Mouse (Mus musculus) gastrocnemius, postnatal 25 days (tissue): ENCODE data around the gene Nomo1. TPM values are rescaled to one million over a fixed set of nuclear protein-coding genes. Genes with fewer than 3 reads are reported as not detected.
A peak's percentile ranks its signal among the peaks of the same experiment; 100 is the strongest.

Experiments used
- DNase-seq: peaks from one replicate; pipeline ENCODE4 v3.0.0; 2022
- long read RNA-seq, 2 experiments: library from polyadenylated mRNA; stranded (forward); transcript quantifications; one replicate each; pipeline ENCODE4 v2.0.0; 2021
- total RNA-seq, 2 experiments: library from RNA; stranded (reverse); gene quantifications; 1 replicate in 1 of 2; 2 replicates in 1 of 2; pipeline ENCODE4 v1.2.3; 2021

Gene Nomo1
- total RNA-seq: 10 to 100 TPM; 54.3 to 55.4 TPM
- long read RNA-seq, experiment 1, full-length matches to known transcripts: 4 of 21 reads
- long read RNA-seq, experiment 1, partial matches to known transcripts: 13 of 21 reads
- long read RNA-seq, experiment 1, other reads (novel, unspliced or antisense): 4 of 21 reads
- long read RNA-seq, experiment 2, full-length matches to known transcripts: 3 of 27 reads
- long read RNA-seq, experiment 2, partial matches to known transcripts: 22 of 27 reads
- long read RNA-seq, experiment 2, other reads (novel, unspliced or antisense): 2 of 27 reads

DNA sequence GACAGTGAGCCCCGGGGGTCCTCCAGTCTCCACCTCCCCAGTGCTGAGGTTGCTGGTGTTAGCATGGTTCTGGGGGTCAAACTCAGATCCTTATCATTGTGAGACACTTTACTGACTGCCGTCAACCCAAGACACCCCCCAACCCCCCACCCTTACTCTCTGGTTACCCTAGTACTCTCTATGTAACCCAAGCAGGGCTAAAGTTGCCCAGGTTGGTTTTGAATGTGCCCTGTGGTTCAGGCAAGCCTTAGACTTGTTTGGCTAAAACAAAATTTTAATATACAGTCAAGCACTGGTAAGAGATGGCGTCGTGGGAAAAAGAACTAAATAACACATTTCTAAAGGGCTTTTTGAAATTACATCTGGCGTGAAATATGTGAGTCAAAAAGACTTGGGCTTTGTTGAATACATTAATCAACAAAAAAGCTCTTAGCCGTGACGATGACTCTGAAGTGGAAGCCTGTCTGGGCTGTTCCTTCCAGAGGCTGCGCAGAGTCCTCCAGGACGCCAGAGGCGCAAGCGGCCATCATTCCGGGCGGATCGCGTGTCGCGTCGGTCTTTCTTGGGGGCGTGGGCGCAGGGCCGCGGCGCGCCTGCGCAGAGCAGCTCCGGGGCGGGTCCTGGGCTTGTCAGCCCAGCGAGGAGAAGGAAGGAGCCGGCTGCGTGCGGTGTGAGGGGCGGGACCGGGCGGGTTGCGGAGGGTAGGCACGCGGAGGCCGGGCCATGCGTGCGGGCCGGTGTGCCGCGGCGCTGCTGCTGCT, at the start of gene Nomo1:
Nomo1 (plus strand) TSS at position 590 of the 761 bp plus-strand sequence.
- DNase-seq: peak; percentile 97

DNA sequence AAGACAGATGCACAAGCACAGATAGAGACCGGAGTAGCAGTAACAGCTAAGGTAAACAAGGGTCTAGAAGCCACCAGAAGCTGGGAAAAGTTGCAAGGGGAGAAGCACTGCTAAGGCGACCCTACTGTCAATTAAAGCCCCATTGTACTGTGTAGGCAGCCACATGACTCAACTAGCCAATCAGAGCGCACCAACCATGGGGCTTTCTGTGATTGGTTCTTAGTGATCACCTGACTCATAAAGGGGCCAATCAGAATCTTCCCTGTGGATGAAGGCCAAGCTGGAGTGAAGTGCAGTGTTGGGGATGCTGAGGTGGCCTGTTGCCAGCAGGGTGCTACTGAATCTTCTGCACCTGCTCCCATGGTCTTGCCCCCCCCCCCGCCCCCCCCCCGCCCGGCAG, 46.6 kb upstream of the Nomo1 start:
- no peak for DNase-seq

DNA sequence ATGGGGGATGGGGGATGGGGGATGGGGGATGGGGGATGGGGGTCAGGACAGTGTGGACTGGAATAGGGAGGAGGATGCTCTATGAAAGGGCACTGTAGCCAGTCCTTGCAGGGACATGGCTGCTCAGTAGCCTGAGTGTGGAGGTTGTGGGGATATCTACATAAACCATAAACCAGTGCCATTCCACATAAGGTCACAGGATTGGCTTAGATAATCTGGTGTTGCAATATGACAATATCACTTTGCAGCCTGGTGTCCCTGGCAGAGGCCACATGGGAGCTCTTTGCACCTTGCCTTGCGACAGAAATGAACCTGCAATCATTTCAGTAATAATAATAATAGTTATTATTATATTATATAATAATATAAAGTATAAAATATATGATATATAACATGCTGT, 45.2 kb upstream of the Nomo1 start:
- DNase-seq: no peak

DNA sequence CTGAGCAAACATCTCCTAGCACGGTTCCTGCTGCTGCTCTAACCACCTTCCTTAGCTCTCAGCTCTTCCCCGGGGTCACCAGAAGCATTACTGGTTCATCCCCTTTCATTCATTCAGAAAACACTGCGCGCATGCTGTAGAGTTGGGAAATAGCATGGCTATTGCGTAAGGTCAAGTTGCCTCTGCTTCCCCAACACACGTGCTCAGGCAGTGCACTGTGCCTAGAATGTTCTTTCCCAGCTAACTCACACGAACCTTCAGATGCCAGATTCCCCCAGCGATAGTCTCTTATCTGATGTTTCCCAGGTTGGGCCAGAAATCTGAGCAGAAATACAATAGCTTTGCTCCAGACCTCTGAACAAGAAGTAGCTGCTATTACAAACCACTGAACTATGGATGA, 41.0 kb upstream of the Nomo1 start:
- DNase-seq: no peak

DNA sequence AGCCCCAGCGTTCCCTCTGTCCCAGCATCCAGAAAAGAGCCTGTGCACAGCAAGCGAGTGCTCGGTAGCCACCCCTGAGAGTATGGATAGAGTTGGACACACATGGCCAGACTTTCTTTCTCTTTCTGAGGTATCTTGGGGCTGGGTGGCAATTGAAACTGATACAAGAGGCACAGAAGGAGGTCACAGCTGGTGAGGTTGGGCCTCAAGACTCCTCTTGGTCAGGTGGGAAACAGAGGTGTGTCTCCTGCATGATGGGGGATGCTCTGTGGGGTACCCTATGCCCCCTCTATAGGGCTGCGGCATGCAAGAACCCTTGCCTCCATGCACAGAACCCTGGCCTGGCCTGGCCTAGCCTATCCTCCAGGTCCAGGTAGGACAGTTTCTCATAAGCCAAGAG, 32.9 kb upstream of the Nomo1 start:
- DNase-seq: no peak

DNA sequence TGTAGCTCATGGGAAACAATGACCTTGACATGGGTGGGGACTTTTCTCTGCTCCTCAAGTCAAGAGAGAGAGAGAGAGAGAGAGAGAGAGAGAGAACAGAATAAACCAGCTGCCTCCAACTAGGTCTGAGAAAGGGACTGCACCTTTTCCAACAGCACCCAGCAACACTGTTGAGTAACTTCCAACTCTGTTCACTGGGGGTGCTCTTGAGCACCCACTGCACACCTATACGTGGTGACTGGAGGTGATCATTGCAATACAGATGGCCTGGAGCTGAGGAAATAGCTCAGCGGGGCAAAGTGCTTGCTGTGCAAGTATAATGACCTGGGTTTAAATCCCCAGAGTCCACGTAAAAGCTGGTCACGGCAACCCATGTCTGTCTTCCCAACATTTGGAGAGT, 30.8 kb upstream of the Nomo1 start:
- DNase-seq: no peak

DNA sequence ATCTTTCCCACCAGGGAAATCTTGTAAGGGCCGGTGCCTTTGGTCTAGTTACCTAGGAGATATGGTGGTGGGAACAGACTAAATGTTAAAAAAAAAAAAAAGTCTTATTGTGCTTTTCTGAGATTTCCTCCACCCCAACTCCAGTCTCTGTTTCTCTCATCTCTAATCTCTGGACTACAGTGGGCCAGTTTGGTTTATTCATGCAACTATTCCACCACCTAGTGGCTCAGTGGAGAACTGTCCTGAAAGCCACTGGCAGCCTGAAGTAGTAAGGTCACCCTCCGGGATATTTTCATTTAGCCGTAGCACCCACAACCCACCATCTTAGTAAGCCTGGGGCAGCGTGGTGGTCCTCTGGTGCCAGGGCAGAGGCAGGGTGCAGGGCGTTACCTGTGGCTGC, 23.9 kb upstream of the Nomo1 start:
- DNase-seq: peak; percentile 23

DNA sequence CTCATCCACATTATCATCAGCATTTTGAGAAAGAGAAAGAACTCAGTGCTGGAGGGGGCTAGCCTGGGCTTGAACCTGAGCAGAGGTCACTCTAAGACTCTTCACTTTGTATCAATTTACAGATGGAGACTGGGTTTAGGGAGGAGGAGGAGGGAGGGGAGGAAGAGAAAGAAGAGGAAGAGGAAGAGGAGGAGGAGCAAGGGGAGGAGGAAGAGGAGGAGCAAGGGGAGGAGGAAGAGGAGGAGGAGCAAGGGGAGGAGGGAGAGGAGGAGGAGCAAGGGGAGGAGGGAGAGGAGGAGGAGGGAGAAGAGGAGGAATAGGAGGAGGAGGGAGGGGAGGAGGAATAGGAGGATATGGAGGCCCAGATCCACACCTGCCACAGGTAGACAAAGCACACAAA, 21.4 kb upstream of the Nomo1 start:
- no peak for DNase-seq

DNA sequence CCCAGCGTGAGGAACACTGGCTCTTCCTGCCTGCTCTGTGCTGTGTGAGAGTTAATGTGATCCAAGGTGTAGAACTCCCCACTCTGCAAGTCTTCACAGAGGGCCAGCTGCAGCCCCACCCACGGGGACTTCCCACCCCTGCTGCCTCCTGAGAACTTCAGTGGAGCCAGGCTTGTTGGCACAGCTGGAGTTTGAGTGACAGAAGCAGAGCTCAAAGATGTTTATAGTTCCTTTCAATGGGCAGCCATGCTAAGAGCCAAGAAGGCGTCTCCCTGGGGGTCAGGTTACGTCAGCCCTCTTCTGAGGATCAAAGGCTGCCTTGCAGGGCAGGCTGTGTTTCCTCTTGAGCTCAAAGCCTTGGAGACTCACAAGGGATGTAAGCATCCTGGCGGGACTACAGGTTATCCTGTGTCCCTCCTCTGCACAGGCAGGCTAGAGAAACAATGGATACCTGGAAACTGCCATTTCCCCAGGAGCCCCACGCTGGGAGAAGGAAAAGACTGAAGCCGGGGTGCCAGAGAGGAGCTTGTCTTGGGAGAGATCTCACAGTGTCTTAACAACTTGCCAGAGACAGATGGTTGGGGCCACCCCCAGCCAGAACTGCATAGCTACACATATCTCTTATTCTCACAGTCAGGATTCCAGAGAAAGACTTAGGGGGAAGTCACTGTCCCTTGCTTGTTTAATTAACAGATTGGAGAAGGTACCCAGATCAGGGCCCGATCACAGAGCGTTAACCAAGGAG, 20.1 kb upstream of the Nomo1 start:
- DNase-seq: peak; percentile 62

DNA sequence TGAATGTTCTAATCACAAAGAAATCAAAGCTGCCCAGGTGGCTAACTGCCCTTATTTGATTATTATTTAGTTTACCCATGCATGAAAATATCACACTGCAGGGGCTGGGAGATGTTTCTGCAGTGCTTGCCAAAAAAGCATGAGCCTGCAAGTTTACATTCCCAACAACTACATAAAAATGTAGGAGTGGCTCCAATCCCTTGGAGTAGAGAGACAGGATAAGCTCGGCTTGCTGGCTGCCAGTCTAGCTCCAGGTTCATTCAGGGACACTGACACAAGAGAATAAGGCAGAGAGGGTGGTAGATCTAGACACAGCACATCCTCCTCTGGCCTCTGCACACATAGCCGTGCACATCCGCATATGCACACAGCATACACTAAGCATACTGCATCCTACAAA, 13.9 kb upstream of the Nomo1 start:
- DNase-seq: no peak

DNA sequence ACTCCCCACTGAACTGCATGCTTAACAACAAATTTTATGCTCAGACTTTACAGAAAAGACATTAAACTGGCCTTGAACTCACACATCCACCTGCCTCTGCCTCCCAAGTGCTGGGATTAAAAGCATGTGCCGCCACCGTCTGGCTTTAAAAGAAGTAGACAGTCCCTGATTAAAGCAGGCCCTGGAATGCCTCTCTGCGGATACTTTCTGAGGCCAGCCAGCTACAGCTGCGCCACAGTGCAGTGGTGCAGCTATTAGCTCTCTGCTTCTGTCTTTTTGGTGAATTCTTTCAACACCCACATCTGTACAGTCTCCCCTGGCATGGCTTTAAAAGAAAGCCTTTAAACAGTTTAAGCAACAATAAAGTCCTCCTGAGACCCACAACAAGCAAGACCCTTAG, 11.5 kb upstream of the Nomo1 start:
- no peak for DNase-seq

DNA sequence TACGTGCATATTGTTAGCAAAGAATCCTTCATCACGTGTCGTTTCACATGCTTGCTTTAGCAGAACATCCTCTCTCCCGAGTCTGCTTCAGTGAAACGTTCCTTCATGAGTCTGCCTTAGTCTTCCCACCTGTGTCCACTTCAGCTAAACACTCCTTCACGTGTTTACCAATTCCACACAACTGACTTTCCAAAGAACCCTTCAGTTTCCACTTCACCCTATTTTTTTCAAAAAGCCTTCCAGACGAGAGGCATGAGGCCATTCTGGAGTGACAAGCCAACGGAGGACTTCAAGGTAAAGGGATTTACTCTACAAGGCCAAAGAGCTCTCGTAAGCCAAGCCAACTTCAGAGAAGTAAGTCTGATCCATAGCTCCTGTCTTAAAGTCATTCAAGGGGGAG, 8.1 kb upstream of the Nomo1 start:
- DNase-seq: no peak

DNA sequence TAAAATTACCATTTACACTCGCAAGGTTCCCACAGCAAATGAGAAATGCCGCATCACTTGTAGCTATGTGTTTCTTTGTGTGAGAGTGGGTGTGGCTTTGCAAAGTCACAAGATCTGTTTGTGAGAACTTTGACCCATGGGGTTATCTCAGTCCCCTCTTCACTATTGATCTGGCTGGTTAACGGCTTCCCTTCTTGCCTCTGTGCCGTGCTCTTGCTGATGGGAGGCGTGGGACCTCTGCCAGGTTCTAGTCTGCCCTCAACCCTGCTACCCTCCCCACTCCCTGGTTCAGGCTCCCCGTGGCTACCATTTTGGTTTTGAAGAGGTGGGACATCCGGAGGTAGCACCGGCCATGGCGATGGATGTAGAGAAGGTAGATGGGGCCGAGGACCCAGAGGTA, 4.8 kb upstream of the Nomo1 start:
- no peak for DNase-seq

DNA sequence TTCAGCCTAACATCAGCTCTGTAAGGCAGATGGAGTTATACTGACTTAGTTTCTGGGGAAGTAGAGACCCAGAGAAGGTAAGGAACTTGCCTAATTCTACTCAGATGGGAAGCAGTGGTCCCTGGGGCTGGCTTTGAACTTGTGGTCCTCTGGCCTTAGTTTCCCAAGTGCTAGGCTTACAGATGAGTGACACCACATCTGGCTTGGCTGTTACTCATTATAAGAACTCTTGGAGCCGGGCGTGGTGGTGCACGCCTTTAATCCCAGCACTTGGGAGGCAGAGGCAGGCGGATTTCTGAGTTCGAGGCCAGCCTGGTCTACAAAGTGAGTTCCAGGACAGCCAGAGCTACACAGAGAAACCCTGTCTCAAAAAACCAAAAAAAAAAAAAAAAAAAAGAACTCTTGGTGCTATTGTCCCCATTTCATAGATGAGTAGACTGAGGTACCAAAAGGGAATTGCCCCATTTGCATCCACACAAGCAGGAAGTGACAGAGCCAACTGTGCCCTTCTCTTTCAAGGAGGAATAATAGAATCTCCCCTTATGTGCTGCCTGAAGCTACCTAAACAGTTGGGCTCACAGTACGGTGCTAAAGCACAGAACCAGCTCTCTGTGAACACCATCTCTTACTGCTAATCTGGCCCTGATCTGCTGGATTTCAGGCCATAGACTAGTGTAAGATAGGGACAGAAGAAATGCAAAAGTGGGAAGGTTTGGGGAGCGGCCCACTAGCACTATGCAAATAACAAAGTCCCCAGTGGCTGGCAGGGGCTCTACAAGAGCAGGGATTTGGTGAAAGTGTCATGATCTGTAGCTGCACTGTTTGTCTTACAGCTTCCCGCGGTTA, 4.0 kb upstream of the Nomo1 start:
- DNase-seq: no peak

DNA sequence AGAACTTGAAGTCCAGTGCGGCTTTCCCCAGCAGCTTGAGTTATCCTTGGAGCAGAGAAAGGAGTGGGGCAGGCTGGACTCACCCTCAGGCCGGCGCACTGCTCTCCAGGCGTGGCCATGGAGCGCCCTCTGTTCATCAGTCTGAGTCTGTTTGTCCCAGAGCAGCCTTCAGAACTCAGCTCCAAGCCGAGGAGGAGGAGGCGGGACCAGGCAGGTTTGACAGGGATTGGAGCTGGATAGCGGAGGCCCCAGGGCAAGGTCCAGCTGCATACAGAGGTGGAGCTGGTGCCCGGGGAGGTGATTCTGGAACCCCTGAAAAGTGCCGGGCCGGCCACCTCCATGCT, 3.4 kb upstream of the Nomo1 start, which contains the start of gene Abcc6:
Abcc6 (minus strand) TSS at position 158 of the 344 bp plus-strand sequence.
- no peak for DNase-seq

DNA sequence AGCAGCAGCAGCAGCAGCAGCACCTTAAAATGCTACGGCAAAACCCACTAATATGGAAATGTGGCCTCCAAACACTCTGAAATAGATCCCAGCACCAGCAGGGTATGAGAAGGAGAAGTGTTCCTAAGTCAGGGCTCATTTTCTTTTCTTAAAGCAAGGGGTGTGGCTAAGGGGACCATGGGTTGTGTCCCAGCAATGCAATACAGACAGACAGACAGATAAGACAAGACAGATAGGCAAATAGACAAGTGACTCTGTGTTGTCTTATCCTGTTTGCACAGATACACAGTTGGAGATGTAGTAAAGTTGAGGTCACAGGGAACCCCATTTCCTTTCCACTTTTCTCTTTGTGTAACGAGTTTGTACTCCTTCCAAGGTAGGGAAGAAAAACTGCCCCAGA, 2.4 kb upstream of the Nomo1 start:
- DNase-seq: no peak

DNA sequence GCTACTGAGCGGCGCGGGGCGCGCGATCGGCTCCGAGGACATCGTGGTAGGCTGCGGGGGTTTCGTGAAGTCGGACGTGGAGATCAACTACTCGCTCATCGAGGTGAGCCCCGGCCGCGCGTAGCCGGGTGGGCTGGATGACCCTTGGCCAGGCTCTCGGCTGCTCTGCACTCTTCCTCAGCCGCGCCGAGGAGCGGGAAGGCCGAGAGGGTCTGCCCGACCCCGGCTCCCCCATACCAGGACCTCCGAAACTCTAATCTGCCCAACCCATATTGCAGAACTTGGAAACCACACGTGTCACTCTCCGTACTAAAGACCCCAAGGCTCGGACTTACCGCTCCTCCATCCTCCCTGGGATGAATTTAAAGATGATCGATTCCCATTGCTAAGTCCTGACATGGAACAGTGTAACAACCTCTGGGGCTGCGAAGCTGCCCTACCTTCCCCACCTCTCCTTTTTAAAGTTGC, 406 bp downstream of the Nomo1 start:
- DNase-seq: no peak

DNA sequence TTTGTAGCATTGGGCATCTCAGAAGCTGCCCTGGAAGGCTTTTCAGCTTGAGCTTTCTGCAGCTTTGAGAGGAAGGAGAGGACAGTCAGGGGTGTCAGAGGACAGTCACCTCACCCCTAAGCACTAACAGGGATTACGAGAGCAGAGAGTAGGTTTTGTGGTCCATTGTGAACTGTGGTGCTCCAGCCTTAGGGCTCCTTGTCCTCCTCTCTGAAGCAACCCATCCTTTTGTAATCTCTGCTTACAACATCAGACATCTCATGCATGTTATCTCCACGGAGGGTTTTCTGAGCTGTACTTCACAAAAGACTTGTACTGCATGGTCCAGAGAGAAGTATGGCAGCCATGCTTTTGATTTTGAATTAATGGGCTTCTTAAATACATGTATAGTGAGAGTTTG, 1.5 kb downstream of the Nomo1 start:
- no peak for DNase-seq

DNA sequence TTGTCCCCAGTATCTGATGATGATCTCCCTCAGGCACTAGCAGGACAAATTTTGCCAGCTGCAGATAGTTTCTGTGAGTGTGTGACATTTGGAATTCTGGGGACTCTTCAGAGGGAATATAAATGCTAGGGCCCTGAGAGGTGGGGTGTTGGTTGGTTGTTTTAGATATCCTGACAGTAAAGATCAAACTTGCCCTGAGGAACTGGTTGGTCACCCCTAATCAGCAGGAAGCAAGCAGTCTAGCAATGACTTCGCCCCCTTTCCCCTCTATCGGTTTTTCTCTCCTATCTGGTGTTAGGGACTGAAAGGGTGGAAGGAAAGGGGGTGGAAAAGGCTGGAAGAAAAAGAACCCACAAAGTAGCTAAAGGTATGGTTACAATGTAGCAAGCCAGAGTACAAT, 2.0 kb downstream of the Nomo1 start:
- no peak for DNase-seq

DNA sequence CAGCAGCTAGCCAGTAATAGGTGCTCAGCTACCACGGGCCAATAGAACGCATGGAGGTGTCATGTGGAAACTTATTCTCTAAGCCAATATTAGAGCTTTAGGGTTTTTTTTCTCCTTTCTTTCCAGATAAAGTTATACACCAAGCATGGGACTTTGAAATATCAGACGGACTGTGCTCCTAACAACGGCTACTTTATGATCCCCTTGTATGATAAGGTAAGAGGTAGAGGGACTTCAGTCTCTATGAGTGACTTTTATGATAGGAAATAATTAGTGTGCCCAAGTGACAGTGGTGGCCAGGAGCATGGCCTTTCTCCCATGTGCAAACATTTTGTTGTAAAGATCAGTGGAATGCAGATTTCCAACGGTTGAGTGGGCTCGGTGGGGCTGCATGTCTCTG, 3.9 kb downstream of the Nomo1 start:
- no peak for DNase-seq

DNA sequence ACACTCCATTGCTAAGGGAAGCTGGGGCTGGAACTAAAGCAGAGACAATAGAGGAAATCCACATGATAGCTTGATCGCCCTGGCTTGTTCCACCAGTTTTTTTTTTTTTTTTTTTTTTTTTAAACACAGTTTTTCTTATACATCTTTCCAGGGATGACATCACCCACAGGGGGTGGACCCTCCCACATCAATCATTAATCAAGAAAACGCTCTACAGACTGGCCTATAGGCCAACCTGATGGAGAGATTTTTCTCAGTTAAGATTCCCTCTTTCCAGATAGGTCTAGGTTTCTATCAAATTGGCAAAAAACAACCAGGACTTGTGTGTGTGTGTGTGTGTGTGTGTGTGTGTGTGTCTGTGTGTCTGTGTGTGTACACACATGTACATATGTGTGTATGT, 6.4 kb downstream of the Nomo1 start:
- DNase-seq: no peak

DNA sequence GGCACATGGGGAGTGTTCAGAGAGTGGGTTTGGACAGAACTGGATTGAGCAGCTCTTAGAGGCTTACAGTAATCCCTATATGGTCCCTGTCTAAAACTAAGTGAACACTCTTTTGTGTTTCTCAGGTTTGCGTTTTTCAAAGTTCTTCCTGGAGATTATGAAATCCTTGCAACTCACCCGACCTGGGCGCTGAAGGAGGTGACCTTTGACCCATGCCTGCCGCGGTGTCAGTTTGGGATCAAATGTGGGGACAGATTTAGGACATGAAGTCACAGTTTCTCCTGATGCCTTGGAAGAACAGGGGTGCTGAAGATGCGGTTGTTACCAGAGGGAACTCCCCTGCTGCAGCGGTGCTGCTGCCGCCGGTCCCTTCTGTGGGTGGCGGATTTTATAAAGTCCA, 10.6 kb downstream of the Nomo1 start:
- DNase-seq: no peak
